Mouse (Mus musculus): ENCODE measurements around the gene Zbtb17. TPM values are rescaled to one million over a fixed set of nuclear protein-coding genes. Genes with fewer than 3 reads are reported as not detected.

Gene Zbtb17
- polyA plus RNA-seq, 1 experiment from 2014 or later = 29.5 TPM

DNA sequence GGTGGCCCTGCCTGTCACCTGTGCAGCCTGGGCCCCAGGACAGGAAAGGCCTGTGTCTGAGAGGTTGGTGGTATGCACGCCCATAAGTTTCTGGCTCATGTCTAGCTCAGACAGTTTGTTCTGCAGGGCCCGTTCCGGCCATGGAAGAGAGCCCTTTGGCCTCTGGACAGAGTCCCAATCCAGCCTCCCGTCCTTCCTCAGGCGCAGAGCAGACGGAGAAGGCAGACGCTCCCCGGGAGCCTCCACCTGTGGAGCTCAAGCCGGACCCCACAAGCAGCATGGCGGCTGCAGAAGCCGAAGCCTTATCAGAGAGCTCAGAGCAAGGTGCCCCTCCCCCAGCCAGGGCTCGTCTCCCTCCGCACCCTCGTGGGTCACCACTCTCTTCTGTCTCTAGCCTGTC, 19.0 kb downstream of the Zbtb17 start:
- Histone ChIP-seq H3K4me1 (replicated peaks; ENCODE audit: control insufficient read depth, insufficient read depth, low read length) (no peaks in the 10 kb centered on the region), H3K27me3 (ENCODE audit: control insufficient read depth, insufficient read depth, low read length) (no peaks in the 10 kb centered on the region), H3K36me3 (replicated peaks; ENCODE audit: control insufficient read depth, insufficient read depth) (peaks cover 72% of the 10 kb centered on the region), H3K9ac (no peak overlapping the region), H3K27ac (no peak overlapping the region), H3K9me3 (ENCODE audit: control insufficient read depth, low read length) (no peaks in the 10 kb centered on the region), H3K4me3 (replicated peaks; ENCODE audit: low read length) (no peak overlapping the region), H3K4me2 (replicated peaks) (no peak overlapping the region)
- ATAC-seq (ENCODE audit: low FRiP score) (no peak), DNase-seq (ENCODE audit: low spot score) (no peak)
- WGBS = 83% methylated on average over 14 of the region's 14 CpGs

DNA sequence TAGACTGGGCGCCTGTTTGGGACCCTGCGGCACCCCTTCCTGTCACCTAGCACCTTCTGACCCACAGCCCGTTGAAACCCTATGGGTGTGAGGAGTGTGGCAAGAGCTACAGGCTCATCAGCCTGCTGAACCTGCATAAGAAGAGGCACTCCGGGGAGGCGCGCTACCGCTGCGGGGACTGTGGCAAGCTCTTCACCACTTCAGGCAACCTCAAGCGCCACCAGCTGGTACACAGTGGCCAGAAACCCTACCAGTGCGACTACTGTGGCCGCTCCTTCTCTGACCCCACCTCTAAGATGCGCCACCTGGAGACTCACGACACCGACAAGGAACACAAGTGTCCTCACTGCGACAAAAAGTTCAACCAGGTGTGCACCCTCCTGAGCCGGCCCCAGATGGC, 20.3 kb downstream of the Zbtb17 start:
- no peaks in the 10 kb centered on the region for H3K27me3 ChIP-seq (ENCODE audit: control insufficient read depth, insufficient read depth, low read length)
- ATAC-seq (ENCODE audit: low FRiP score) = no peak
- H3K4me1 ChIP-seq (replicated peaks; ENCODE audit: control insufficient read depth, insufficient read depth, low read length) = no peaks in the 10 kb centered on the region
- H3K27ac ChIP-seq = no peak overlapping the region
- 80% methylated on average over 16 of the region's 16 CpGs for WGBS
- no peak overlapping the region for H3K9ac ChIP-seq
- H3K4me3 ChIP-seq (replicated peaks; ENCODE audit: low read length) = no peak overlapping the region
- no peaks in the 10 kb centered on the region for H3K9me3 ChIP-seq (ENCODE audit: control insufficient read depth, low read length)
- peaks cover 84% of the 10 kb centered on the region for H3K36me3 ChIP-seq (replicated peaks; ENCODE audit: control insufficient read depth, insufficient read depth)
- no peak for DNase-seq (ENCODE audit: low spot score)
- H3K4me2 ChIP-seq (replicated peaks) = no peak overlapping the region

DNA sequence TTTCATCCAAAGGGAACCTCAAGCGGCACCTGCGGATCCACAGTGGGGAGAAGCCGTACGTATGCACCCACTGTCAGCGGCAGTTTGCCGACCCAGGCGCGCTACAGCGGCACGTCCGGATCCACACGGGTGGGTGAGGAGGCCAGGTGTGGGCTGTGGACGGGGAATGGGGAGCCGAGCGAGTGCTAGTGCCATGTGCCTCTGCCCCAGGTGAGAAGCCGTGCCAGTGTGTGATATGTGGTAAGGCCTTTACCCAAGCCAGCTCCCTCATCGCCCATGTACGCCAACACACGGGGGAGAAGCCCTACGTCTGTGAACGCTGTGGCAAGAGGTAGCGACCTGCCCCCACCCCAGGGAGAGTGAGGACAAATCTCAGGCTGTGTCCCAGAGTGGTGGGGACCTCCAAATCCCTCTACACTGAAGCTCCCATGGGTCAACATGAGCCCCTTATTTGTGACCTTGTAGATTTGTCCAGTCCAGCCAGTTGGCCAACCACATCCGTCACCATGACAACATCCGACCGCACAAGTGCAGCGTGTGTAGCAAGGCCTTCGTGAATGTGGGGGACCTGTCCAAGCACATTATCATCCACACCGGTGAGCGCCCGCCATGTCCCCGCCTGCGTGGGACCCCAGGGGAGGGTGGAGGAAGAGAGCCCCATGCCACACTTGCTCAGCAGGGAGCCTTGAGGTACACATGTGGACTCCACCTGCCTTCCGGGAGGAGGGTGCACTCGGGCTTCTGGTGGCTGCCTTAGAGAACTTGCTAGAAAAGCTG, 21.2 kb downstream of the Zbtb17 start:
- ATAC-seq (ENCODE audit: low FRiP score) (no peak), DNase-seq (ENCODE audit: low spot score) (no peak)
- WGBS = 87% methylated on average over 34 of the region's 34 CpGs
- Histone ChIP-seq H3K4me1 (replicated peaks; ENCODE audit: control insufficient read depth, insufficient read depth, low read length) (no peaks in the 10 kb centered on the region), H3K27ac (no peak overlapping the region), H3K9ac (no peak overlapping the region), H3K27me3 (ENCODE audit: control insufficient read depth, insufficient read depth, low read length) (no peaks in the 10 kb centered on the region), H3K36me3 (replicated peaks; ENCODE audit: control insufficient read depth, insufficient read depth) (peaks cover 89% of the 10 kb centered on the region), H3K9me3 (ENCODE audit: control insufficient read depth, low read length) (no peaks in the 10 kb centered on the region), H3K4me2 (replicated peaks) (no peak overlapping the region), H3K4me3 (replicated peaks; ENCODE audit: low read length) (no peak overlapping the region)

DNA sequence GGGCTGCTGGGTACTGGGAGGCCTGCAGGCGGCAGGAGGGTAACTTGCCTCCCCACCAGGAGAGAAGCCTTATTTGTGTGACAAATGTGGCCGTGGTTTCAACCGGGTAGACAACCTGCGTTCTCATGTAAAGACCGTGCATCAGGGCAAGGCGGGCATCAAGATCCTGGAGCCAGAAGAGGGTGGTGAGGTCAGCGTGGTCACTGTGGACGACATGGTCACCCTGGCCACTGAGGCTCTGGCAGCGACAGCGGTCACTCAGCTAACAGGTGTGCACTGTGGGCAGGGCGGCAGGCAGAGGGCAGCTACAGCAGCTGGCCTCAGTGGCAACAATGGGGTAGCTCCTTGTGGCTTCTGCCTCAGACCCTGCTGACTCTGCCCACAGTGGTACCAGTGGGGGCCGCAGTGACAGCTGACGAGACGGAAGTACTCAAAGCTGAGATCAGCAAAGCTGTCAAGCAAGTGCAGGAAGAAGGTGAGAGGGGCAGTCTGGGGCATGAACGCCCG, 21.9 kb downstream of the Zbtb17 start:
- Histone ChIP-seq H3K27me3 (ENCODE audit: control insufficient read depth, insufficient read depth, low read length) (no peaks in the 10 kb centered on the region), H3K4me2 (replicated peaks) (no peak overlapping the region), H3K36me3 (replicated peaks; ENCODE audit: control insufficient read depth, insufficient read depth) (peaks cover 96% of the 10 kb centered on the region), H3K4me1 (replicated peaks; ENCODE audit: control insufficient read depth, insufficient read depth, low read length) (no peaks in the 10 kb centered on the region), H3K27ac (no peak overlapping the region), H3K4me3 (replicated peaks; ENCODE audit: low read length) (no peak overlapping the region), H3K9ac (no peak overlapping the region), H3K9me3 (ENCODE audit: control insufficient read depth, low read length) (no peaks in the 10 kb centered on the region)
- ATAC-seq (ENCODE audit: low FRiP score) (no peak), DNase-seq (ENCODE audit: low spot score) (no peak)
- 88% methylated on average over 16 of the region's 16 CpGs for WGBS

DNA sequence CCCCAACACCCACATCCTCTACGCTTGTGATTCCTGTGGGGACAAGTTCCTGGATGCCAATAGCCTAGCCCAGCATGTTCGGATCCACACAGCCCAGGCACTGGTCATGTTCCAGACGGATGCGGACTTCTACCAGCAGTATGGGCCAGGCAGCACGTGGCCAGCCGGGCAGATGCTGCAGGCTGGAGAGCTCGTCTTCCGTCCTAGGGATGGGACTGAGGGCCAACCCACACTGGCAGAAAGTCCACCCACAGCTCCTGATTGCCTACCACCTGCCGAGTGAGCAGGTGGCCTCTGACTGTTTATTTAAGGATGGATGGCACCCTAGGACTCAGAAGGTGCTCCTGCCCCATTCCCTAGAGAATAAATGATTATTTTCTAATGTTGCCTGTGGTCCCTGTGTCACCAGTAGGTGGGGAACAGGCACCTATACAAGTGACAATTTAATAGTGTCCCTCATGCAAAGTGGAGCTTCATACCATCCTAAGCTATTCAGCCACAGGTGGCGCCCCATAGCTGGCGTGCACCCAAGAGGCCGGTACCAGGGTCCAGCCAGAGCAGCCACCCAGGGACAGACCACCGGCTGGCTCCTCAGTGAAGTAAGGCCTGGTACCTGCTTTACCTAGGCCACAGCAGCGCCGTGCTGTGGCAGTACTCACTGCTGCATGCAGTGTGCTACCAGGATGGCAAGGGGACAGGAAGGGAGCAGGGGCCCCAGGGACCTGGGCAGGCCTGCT, 22.6 kb downstream of the Zbtb17 start:
- no peak for ATAC-seq (ENCODE audit: low FRiP score)
- no peaks in the 10 kb centered on the region for H3K27me3 ChIP-seq (ENCODE audit: control insufficient read depth, insufficient read depth, low read length)
- no peak overlapping the region for H3K4me3 ChIP-seq (replicated peaks; ENCODE audit: low read length)
- H3K9me3 ChIP-seq (ENCODE audit: control insufficient read depth, low read length) = no peaks in the 10 kb centered on the region
- no peak overlapping the region for H3K4me2 ChIP-seq (replicated peaks)
- no peak for DNase-seq (ENCODE audit: low spot score)
- H3K36me3 ChIP-seq (replicated peaks; ENCODE audit: control insufficient read depth, insufficient read depth) = peaks cover 98% of the 10 kb centered on the region
- no peaks in the 10 kb centered on the region for H3K4me1 ChIP-seq (replicated peaks; ENCODE audit: control insufficient read depth, insufficient read depth, low read length)
- H3K9ac ChIP-seq = no peak overlapping the region
- H3K27ac ChIP-seq = no peak overlapping the region
- 84% methylated on average over 15 of the region's 15 CpGs for WGBS

DNA sequence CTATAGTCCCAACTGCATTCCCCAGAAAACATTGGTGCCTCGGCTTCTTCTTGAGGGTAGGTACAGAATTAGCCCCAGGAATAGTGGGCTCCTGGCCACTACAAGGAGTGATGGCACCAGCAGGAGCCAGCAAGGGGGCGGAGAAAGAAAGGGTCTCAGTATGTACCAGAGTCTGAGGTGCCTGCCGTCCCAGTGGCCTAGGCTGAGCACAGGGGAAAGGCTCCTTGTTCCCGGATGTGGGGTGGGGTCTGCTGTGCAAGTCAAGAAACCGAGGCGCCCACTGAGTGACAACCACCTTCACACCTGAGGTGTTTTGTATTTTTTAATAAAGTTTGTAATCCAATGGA, 23.1 kb downstream of the Zbtb17 start:
- WGBS = 84% methylated on average over 6 of the region's 6 CpGs
- DNase-seq (ENCODE audit: low spot score) (no peak), ATAC-seq (ENCODE audit: low FRiP score) (no peak)
- Histone ChIP-seq H3K4me2 (replicated peaks) (no peak overlapping the region), H3K27ac (no peak overlapping the region), H3K4me3 (replicated peaks; ENCODE audit: low read length) (no peak overlapping the region), H3K36me3 (replicated peaks; ENCODE audit: control insufficient read depth, insufficient read depth) (peaks cover 98% of the 10 kb centered on the region), H3K9me3 (ENCODE audit: control insufficient read depth, low read length) (no peaks in the 10 kb centered on the region), H3K4me1 (replicated peaks; ENCODE audit: control insufficient read depth, insufficient read depth, low read length) (no peaks in the 10 kb centered on the region), H3K27me3 (ENCODE audit: control insufficient read depth, insufficient read depth, low read length) (no peaks in the 10 kb centered on the region), H3K9ac (no peak overlapping the region)

DNA sequence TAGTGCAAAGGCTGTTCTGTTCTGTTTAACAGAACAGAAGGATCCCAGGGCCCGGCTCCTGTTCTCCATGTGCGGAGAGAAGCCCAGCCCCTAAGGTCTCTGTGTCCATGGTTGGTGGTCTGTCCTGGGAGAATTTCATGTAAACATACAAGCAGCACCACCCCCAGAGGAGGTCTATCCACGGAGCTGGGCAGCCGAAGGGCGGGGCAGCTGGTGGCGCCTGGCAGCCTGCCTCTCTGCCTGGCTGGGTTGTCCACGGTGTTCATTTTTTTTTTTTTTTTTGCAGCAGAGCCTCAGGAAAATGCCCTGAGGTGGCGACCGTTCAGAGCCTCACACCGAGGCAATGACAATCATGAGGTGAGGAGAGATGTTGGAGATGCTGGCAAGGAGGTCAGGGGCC, 24.1 kb downstream of the Zbtb17 start:
- Histone ChIP-seq H3K36me3 (replicated peaks; ENCODE audit: control insufficient read depth, insufficient read depth) (peaks cover 98% of the 10 kb centered on the region), H3K9me3 (ENCODE audit: control insufficient read depth, low read length) (no peaks in the 10 kb centered on the region), H3K9ac (no peak overlapping the region), H3K27ac (no peak overlapping the region), H3K4me1 (replicated peaks; ENCODE audit: control insufficient read depth, insufficient read depth, low read length) (no peaks in the 10 kb centered on the region), H3K4me2 (replicated peaks) (no peak overlapping the region), H3K27me3 (ENCODE audit: control insufficient read depth, insufficient read depth, low read length) (no peaks in the 10 kb centered on the region), H3K4me3 (replicated peaks; ENCODE audit: low read length) (no peak overlapping the region)
- no peak for ATAC-seq (ENCODE audit: low FRiP score)
- 64% methylated on average over 10 of the region's 10 CpGs for WGBS
- DNase-seq (ENCODE audit: low spot score) = no peak

DNA sequence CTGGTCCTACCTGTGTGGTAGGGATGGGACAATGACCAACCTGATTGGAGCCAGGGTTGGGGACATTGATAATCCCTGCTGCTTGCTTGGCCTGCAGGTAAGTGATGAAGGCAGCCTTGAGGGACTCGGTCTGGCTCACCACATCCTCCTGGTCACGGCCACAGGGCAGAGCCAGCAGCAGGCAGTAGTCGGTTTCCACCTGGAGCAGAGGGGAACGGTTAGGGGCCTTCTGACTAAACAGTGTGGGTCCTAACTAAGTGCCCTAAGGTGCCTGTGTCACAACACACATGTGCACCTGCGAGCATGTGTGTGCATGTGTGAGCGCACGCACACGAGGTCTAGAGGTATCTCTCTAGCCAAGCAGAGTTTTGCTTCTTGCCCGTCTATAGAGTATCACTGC, 24.9 kb downstream of the Zbtb17 start:
- WGBS = 94% methylated on average over 9 of the region's 9 CpGs
- Histone ChIP-seq H3K4me2 (replicated peaks) (no peak overlapping the region), H3K36me3 (replicated peaks; ENCODE audit: control insufficient read depth, insufficient read depth) (peaks cover 98% of the 10 kb centered on the region), H3K27me3 (ENCODE audit: control insufficient read depth, insufficient read depth, low read length) (no peaks in the 10 kb centered on the region), H3K27ac (no peak overlapping the region), H3K4me3 (replicated peaks; ENCODE audit: low read length) (no peak overlapping the region), H3K4me1 (replicated peaks; ENCODE audit: control insufficient read depth, insufficient read depth, low read length) (no peaks in the 10 kb centered on the region), H3K9me3 (ENCODE audit: control insufficient read depth, low read length) (no peaks in the 10 kb centered on the region), H3K9ac (no peak overlapping the region)
- ATAC-seq (ENCODE audit: low FRiP score) (no peak), DNase-seq (ENCODE audit: low spot score) (no peak)

DNA sequence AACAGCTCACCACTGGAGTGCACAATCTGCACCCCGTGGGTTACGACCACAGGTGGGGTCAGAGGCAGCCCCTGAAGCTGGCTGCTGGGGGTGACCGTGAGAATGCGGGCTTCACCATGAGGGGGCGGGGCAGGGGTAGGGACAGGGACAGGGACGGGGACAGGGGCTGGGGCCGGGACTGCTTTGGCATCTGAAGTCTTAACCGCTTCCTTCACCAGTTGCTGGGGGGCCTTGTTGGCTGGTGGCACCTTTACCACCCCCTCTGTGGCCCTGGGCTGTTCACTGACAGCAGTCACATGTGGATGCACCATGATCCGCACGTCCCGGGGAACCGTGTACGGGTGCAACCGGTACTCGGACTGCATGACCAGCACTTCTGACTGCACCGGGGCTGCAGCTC, 27.0 kb downstream of the Zbtb17 start:
- Histone ChIP-seq H3K27ac (no peak overlapping the region), H3K4me1 (replicated peaks; ENCODE audit: control insufficient read depth, insufficient read depth, low read length) (no peaks in the 10 kb centered on the region), H3K4me2 (replicated peaks) (no peak overlapping the region), H3K9me3 (ENCODE audit: control insufficient read depth, low read length) (no peaks in the 10 kb centered on the region), H3K27me3 (ENCODE audit: control insufficient read depth, insufficient read depth, low read length) (no peaks in the 10 kb centered on the region), H3K36me3 (replicated peaks; ENCODE audit: control insufficient read depth, insufficient read depth) (peaks cover 98% of the 10 kb centered on the region), H3K4me3 (replicated peaks; ENCODE audit: low read length) (no peak overlapping the region), H3K9ac (no peak overlapping the region)
- ATAC-seq (ENCODE audit: low FRiP score) (no peak), DNase-seq (ENCODE audit: low spot score) (no peak)
- WGBS = 97% methylated on average over 16 of the region's 16 CpGs
